Mouse (Mus musculus): ENCODE data around the gene Tfr2.

Tfr2 gene

DNA sequence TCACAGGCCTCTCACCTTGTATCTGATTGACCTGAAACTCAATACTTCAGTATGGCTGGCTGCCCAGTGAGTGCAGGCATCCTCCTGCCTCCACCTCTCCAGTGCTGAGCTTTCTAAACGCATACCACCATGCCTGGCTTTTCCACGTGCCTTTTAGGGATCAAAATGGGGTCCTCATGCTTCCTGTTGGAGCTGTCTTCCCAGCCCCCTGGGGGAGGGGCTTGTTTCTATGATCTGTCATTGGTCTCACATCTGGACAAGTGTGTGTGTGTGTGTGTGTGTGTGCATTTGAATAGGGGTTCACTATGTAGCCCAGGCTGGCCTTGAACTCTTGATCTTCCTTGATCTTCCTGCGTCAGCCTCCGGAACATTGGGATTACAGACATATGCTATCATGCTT is 32.2 kb upstream of the Tfr2 start:
- no peak for DNase-seq (ENCODE audit: low read depth, low spot score)

DNA sequence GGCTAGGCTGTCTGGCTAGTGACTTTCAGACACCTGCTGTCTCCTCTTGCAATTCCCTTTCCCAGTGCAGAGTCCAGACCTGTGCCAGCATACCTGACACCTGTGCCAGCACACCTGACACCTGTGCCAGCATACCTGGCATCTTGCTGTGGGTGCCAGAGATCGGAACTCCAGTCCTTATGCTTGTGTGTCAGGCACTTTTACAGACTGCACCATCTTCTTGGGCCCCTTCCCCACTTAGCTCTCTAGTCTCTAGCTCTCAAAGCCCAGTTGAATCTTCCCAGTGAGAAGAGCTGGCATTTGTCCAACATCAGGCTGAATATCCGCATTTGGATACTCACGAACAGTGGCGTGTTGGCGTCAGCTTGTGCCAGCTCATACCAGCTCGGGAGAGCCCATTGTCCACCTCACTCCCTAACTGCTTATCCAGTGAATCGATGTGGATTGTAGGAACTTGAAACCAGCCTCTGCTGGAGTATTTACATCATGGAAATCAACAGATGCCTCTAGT is 30.3 kb upstream of the Tfr2 start:
- DNase-seq (ENCODE audit: low read depth, low spot score), result no peak

DNA sequence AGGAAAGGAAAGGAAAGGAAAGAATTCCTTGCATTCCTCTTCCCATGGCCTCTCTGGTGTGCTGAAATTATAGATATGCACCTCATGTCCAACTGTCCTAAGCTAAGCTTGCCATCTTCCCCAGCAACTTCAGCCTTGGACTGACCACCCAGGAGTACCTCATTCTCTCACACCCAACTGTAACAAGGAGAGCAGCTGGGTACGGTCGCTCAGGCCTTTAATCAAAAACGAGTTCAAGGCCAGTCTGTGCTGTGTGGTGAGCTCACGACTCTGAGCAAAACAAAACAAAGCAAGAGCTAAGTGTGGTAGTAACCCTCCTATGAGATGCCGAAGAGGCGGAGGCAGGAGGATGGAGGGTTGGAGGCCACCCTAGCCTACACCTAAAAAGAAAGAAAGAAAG is 28.6 kb upstream of the Tfr2 start:
- DNase-seq (ENCODE audit: low read depth, low spot score), result no peak

DNA sequence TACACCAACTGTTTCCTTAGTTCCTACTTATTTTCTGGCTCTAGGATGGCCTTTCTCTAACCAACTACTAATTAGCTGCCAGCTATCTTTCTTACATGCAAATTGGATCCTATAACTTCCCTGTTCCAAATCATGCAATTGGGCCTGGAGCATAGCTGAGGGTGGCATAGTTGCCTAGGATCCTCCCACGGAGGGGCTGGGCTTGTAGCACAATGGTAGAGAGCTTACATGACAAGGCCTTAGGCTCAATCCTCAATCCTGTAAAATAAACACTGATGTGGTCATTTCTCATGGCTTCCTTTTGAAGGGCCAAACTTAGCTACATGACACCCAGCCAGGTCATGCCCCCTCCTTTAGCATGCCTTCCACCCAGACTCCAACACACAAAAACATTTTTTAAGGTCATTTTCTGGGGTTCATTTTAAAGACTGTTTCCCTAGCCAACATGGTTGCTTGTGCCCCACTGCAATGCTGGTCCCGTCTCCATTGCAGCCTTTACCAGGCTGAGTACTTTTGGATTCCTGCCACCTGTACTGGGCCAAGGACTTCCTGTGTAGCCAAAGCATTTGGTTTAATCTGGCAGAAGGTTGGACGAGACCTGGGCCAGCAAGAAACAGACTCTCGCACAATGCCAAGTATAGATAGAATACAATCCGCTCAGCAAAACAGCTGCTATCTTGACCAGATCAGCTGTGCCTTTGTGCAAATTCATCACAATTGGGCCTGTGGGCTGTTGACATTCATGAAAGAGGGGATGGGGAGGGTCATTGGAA is 27.7 kb upstream of the Tfr2 start:
- no peak for DNase-seq (ENCODE audit: low read depth, low spot score)

DNA sequence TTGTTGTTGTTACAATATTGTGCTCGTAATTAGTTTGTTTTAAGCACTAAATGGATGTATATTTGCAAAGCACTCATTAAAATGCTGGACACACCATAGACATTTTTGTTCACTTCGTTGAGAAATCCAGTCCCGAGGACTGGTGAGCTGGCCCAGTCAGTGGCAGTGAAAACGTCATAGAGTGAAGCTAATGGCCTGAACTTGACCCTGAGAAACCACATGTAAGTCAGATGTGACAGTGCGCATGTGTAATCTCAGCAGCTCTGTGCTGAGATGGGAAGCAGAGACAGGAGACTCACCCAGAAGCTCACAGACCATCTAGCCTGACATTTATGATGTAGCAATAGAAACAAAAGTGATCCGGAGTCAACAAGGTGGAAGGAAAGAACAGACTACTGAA is 24.7 kb upstream of the Tfr2 start:
- DNase-seq (ENCODE audit: low read depth, low spot score), result no peak

DNA sequence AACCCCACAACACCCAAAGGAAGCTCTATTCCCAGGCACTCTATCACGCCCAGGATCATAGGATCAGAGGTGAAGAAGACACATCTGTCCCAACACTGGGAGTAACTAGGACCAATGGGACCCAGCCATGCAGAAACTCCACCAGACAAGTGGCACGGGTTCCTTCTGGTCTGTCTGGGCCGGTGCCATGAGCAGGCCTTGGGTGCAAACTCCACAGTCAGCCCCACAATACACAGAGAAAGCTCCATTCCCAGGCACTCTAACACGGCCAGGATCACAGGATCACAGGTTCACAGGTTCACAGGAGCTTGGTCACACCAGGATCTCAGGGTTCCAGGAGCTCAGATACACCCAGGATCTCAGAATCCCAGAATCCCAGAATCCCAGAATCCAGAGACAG is 24.0 kb upstream of the Tfr2 start:
- no peak for DNase-seq (ENCODE audit: low read depth, low spot score)

DNA sequence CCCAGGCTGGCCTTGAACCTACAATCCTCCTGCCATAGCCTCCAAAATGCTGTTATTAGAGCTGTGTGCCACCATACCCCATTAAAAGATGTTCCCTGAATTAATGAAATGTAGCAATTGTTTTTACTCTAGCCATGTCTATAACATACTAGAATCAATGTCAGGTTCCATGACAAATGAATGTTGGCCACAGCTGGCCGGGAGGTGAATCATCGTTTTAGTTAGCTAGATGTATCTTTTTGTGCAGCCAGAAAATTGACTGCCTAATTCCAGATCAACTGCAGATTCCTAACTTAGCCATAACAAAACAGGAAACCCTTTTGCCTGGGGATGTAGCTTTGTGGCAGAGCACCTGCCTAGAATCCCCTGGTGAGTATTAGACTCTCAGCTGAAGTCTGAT is 19.8 kb upstream of the Tfr2 start:
- DNase-seq (ENCODE audit: low read depth, low spot score), result no peak

DNA sequence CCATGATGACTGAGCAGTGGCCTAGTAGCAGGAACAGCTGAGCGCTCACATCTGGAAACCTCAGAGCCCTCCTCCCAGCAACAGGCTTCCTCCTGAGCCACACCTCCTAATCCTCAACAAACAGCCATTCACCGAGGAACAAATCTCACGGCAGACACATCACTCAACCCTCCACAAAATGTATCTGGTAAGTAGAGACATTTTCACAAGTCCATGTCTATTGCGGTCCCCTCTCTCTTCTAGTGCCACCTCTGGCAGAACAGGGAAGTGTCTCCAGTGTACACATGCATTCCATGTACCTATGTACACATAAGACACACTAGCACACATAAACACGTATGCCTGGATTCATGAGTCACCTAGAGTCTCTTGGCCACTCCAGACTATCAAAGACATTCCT is 18.5 kb upstream of the Tfr2 start:
- no peak for DNase-seq (ENCODE audit: low read depth, low spot score)

DNA sequence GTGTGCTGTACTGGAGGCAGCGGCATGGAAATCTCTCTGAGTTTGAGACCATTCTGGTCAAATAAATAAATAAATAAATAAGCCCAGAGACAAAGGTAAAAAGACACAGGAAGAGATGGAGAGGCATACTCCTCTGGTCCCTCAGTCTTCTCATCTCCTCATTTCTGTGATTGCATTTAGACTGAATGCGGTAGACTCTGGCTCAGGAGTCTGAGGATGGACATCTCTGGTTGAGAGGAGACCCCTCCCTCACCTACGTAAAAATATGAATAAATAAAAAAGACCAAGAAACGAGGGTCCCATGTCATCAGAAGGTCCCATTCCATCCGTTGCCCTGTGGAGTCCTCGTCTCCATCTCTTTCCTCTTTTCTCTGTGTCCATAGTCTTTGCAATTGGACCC is 16.6 kb upstream of the Tfr2 start:
- DNase-seq (ENCODE audit: low read depth, low spot score), result no peak

DNA sequence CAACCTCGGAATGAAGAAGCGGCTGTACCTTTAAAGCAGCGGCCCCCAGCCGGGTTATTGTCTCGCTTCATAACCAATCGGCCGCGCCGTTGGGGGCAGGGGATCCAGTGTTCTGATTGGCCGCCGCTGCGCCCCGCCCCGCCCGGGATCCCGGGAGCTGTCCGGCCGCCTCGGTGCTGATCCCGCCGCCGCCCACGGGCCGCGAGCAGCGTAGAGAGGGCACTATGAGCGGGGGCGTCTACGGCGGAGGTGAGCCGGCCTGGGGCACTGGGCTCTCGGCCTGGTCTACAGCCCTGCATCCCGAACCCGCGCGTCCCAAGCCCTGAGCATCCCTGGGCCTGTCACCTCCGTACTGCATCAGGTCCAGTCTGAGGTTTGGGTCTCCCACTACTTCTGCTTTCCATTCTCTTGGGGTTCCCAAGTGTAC is 16.2 kb upstream of the Tfr2 start, which contains the start of gene Actl6b:
Gene Actl6b, plus strand, starts transcription at position 107 of the 427 bp plus-strand sequence.
- peak; percentile 84 for DNase-seq (ENCODE audit: low read depth, low spot score)

DNA sequence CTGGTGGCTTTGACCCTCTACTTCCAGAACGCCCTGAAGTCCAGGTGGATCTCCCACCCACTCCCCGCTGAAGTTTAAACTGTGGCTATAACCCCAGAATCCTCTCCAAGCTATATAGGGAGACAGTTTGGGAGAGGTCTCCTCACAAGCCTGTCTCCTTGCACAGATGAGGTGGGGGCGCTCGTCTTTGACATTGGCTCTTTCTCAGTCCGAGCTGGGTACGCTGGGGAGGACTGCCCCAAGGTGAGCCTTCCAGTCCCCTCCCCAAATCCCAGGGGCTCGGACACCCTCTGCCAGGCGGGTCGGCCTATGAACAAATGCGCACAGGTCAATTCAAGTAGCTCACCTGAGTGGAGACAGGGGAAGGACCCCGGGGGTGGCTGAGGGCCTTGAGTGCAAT is 15.7 kb upstream of the Tfr2 start:
- DNase-seq (ENCODE audit: low read depth, low spot score), result no peak

DNA sequence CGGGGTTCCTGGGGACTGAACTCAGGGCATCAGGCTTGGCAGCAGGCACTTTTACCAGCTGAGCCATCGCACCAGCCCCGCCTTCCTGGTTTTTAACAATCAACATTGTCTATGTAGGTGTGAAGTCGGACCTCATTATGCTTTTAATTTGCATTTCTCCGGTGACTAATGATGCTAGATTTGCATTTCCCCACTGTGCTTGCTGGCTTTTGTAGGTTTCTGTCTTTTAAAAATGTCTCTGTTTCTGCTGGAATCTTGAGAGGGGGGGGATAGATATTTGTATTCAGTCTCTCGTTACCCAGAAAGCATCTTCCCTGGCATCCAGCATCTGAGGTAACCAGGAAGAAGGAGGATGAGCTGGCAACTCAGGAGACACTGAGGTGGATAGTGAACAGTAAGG is 8.1 kb upstream of the Tfr2 start:
- no peak for DNase-seq (ENCODE audit: low read depth, low spot score)

DNA sequence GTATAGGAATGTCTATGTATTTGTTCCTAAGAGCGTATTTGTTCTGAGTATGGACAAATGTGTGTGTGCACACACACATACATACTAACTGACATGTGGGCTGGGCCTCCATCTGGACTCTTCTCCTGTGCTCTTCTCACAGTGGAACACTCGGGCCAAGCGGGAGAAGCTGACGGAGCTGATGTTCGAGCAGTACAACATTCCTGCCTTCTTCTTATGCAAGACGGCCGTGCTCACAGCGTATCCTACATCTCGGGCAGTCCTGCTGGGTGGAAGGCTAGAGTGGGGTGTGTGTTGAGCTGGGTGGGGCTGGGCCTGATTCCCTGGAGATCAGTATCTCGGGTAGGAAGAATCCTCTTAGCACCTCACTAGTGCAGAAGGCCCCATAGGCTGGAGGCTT is 6.7 kb upstream of the Tfr2 start:
- no peak for DNase-seq (ENCODE audit: low read depth, low spot score)

DNA sequence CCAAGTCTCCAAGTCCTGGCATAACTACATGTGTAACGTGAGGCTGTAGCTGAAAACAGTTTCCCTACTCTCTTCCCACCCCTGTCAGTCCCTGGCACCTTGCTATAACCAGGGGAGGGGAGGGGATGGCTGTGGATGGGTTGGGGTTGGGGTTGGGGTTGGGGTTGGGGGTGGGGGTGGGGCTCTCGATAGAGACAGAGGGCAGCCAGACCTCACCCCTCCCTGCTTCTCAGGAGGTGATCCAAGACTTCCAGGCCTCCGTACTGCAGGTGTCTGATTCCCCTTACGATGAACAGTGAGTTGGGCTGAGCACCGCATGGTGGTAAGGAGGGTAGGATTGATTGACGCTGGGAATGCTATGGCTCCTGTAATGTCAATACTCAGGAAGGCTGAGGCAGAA is 3.9 kb upstream of the Tfr2 start:
- no peak for DNase-seq (ENCODE audit: low read depth, low spot score)

DNA sequence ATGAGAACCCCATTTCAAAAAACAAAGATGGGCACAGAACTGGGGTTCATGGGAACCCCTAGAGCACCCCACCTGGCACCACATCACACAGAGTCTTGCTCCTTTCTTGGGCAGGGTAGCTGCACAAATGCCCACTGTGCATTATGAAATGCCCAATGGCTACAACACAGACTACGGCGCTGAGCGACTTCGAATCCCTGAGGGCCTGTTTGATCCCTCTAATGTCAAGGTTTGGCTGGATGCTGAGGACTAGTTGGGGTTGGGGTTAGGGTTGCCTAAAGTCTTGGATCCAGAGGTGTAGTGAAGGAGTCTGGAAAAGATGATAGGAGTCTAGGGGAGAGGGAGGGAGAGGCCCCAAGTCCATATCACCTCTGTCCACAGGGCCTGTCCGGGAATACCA is 3.2 kb upstream of the Tfr2 start:
- no peak for DNase-seq (ENCODE audit: low read depth, low spot score)

DNA sequence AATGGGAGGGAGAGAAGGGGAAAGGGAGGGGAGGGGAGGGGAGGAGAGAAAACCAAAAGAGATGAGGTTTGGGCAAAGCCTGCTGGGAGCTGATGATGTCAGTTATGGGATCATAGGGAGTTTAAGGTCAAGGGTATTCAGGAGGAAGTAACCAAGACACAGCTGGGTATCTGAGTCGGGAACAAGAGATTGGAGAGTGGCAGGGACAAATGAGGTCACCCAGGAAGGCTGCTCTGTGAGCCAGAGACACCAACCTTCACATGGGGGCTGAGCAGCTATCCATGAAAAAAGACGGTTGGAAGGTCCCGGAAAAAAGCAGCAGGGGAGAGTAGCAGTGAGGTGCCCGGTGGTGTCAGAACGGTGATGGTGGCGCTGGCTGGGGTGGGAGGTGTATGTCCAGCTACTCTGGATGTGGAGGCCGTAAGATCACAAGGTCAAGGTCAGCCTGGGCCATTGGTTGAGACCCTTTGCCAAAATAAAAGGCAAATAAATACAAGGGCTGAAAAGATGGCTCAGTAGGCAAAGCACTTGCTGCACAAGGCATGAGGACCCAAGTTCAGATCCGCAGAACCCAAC is 1.3 kb upstream of the Tfr2 start:
- DNase-seq (ENCODE audit: low read depth, low spot score), result no peak

DNA sequence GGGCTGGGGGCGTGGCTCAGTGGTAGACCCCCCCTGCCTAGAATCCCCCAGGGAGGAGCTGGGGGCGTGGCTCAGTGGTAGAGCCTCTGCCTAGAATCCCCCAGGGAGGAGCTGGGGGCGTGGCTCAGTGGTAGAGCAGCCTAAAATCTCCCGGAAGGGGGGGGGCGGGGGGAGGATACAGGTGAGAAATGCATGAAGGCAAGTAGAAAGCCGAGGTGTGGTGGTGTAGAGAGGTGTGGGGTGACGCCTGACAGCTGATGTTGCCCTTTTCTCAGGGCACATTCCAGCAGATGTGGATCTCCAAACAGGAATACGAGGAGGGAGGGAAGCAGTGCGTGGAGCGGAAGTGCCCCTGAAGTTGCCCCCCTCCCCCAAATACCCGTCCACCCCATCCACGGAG is 609 bp upstream of the Tfr2 start:
- no peak for DNase-seq (ENCODE audit: low read depth, low spot score)

DNA sequence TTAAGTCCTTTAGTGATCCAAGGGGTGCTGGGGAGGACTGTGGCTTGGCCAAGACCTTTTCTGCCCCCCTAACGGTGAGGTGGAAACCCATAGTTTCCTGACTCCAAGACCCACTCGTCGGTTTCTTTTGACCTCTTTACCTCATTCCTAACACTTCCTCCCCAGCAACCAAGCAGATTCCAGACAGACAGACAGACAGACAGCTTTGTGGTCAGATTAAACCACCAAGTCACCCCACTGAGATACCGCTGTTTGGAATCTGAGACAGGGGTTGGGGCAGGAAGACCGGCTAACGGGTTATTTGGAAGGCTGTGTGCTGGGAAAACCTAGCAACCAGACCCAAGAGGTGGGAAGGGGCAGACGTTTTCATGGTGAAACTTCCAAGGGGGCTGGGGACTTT is 541 bp downstream of the Tfr2 start:
- DNase-seq (ENCODE audit: low read depth, low spot score), result no peak

DNA sequence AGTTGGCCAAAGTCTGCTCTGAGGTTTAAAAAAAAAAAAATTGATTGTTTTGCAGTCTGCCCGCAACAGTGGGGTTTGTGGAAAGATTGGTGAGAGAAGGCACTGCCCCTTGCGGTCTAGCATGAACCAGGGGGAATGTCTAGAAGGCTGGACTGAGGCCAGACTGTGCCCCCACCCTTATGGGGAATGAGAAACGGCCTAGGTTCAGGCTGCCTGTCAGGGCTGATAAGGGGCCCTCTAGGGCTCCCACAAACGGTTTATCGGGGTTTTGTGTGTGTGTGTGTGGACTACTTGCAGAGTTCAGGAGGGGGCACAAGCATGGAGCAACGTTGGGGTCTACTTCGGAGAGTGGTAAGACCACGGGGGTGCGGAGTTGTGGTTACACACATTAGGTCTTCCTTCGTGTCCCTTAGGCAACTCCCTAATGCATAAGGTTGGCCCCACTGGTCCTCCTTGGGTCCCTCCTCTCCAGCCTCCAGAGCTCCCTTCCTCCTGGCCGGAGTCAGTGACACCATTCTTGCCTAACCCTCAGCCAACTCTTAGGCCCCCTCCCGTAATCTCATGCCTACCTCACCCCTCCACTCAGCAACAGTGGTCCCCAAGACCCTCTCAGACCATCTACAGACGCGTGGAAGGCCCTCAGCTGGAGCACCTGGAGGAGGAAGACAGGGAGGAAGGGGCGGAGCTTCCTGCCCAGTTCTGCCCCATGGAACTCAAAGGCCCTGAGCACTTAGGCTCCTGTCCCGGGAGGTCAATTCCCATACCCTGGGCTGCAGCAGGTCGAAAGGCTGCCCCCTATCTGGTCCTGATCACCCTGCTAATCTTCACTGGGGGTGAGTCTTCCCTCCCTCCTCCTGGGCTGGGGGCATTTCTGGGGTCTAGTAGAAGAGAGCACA is 1.3 kb downstream of the Tfr2 start:
- no peak for DNase-seq (ENCODE audit: low read depth, low spot score)

DNA sequence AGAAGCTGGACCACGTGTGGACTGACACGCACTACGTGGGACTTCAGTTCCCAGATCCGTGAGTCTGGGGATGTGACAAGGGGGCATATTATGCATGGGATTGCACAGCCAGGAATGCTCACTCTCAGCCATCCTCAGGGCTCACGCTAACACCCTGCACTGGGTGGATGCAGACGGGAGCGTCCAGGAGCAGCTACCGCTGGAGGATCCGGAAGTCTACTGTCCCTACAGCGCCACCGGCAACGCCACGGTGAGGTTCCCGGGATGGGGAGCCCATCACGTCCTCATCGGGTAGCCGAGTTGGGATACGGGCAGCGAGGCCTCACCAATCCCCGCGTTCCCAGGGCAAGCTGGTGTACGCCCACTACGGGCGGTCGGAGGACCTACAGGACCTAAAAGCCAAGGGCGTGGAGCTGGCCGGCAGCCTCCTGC is 4.8 kb downstream of the Tfr2 start:
- no peak for DNase-seq (ENCODE audit: low read depth, low spot score)

DNA sequence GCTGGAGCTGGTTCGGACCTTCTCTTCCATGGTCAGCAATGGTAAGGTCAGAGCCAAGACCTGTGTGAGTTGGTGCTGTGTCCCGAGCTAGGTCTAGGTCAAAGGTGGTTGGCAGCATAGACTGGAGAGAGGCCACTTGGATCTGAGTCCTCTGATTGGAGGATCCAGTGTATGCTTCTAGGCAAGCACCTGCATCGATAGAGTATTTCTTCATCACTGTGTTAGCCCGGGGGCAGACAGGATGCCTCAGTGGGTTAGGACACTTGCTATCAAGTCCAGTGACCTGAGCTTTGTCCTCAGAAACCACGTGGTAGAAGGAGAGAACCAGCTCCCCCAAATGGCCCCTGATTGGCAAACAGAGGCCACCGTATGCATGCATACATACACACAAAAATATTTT is 10.6 kb downstream of the Tfr2 start:
- DNase-seq (ENCODE audit: low read depth, low spot score), result no peak

DNA sequence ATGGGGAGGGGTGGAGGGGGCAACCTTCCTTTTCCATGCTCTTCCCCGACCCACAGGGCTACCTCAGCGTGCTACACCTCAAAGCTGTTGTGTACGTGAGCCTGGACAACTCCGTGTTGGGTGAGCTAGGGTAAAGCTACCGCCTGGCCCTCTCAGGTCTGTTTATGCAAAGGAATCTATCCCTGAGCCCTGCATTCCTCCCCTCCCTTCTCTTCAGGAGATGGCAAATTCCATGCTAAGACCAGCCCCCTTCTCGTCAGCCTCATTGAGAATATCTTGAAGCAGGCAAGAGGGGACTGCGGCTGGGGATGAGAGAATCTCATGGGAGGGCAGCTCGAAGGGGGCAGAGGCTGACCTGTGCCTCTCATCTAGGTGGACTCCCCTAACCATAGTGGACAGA is 13.1 kb downstream of the Tfr2 start:
- DNase-seq (ENCODE audit: low read depth, low spot score), result no peak
